Mouse (Mus musculus) forebrain, postnatal 0 days (tissue): ENCODE results near the gene Snx21. TPM values are rescaled to one million over a fixed set of nuclear protein-coding genes. Genes with fewer than 3 reads are reported as not detected.

ENCODE experiments used
- ATAC-seq: fragments of 200-750 bp; cut with Nextera tagmentation; 2 replicates; pipeline ENCODE4 v1.8.0; 2017; ENCODE audit warnings: mild to moderate bottlenecking, moderate library complexity
- DNase-seq: peaks from one replicate; pipeline ENCODE4 v3.0.0-alpha.2; 2015
- H3K27ac ChIP-seq: fragments of 300-500 bp; sonication (generic); 2 replicates; pipeline ENCODE4 v1.5.1; 2014; ENCODE audit warnings: low read depth, mild to moderate bottlenecking, antibody characterized with exemption, low read length, moderate library complexity, mixed read lengths
- H3K27me3 ChIP-seq: fragments of 300-500 bp; sonication (generic); 2 replicates; pipeline ENCODE4 v1.6.1; 2014; ENCODE audit warnings: mild to moderate bottlenecking, low read length, mixed read lengths; ENCODE audit not compliant: insufficient read depth
- H3K36me3 ChIP-seq: fragments of 300-500 bp; sonication (generic); 2 replicates; pipeline ENCODE4 v1.6.1; 2014; ENCODE audit warnings: mild to moderate bottlenecking, moderate library complexity; ENCODE audit not compliant: insufficient read depth
- H3K4me1 ChIP-seq: fragments of 300-500 bp; sonication (generic); 2 replicates; pipeline ENCODE4 v1.6.1; 2014; ENCODE audit warnings: antibody characterized with exemption; ENCODE audit not compliant: insufficient read depth
- H3K4me2 ChIP-seq: fragments of 300-500 bp; sonication (generic); 2 replicates; pipeline ENCODE4 v1.6.1; 2014; ENCODE audit warnings: low read depth, mild to moderate bottlenecking, moderate library complexity
- H3K4me3 ChIP-seq: fragments of 300-500 bp; sonication (generic); 2 replicates; pipeline ENCODE4 v1.5.1; 2014; ENCODE audit warnings: low read depth, low read length, mixed read lengths
- H3K9ac ChIP-seq: fragments of 300-500 bp; sonication (generic); 2 replicates; pipeline ENCODE4 v1.6.1; 2014; ENCODE audit warnings: mild to moderate bottlenecking
- H3K9me3 ChIP-seq: fragments of 300-500 bp; sonication (generic); 2 replicates; pipeline ENCODE4 v1.6.1; 2016; ENCODE audit warnings: low read length
- CTCF ChIP-seq: sonication (generic); IDR thresholded peaks from 2 replicates; pipeline ENCODE4 v1.5.1; 2016; ENCODE audit warnings: antibody characterized with exemption, control low read depth, low read depth
- WGBS: fragments of 180-500 bp; shearing (Covaris S2); extraction: QIAGEN DNeasy Blood & Tissue Kit; methylation state at CpG from one replicate; pipeline ENCODE4 v1.1.7; 2014; 5-methylcytosine and 5-hydroxymethylcytosine counted together
- polyA plus RNA-seq: library from polyadenylated mRNA; unstranded; fragments of >200 nt; fragmentation: Nextera tagmentation; extraction: Ambion mirVana; gene quantifications from 2 replicates; pipeline ENCODE4 v1.2.1, GENCODE M21; 2015
- total RNA-seq: library from RNA; depleted of rRNA; stranded (reverse); fragments of >200 nt; gene quantifications from 2 replicates; pipeline ENCODE4 v1.2.3, GENCODE M21; 2014

Gene Snx21
- total and polyA plus RNA-seq, 2 experiments from 2014 or later: 50.2 to 72.0 TPM

DNA sequence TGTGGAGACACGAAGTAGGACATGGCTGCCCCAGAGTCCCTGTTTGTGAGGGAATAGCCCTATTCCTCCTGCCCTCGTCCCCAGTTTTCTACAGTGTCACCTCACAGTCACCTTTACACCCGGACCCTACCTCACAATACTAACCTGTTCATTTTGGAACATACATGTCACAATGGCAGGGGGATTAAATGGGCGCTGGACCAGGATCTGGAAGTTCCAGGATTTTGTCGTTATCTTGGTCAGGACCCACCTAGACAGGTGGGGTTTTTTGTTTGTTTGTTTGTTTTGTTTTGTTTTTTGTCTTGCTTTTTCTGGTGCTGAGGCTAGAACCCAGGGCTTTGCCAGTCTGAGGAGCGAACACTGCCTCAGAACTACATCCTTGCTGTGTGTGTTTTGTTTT is 42.8 kb downstream of the Snx21 start, which contains the start of gene Spata25:
Gene Spata25 (minus strand): TSS at position 101 of the 400 bp plus-strand sequence.
- no peak for DNase-seq
- WGBS: 90% methylated on average over 6 of the region's 6 CpGs
- Histone ChIP-seq H3K27ac (no peak within 1 kb of the TSS), H3K27me3 (no peaks in the 10 kb centered on the region), H3K4me1 (peaks cover 12% of the 10 kb centered on the region), H3K4me3 (no peak within 1 kb of the TSS), H3K36me3 (peaks cover 35% of the 10 kb centered on the region), H3K9ac (no peak within 1 kb of the TSS), H3K4me2 (no peak within 1 kb of the TSS), H3K9me3 (no peaks in the 10 kb centered on the region)
- TF ChIP-seq CTCF: no peak
- ATAC-seq: no peak

DNA sequence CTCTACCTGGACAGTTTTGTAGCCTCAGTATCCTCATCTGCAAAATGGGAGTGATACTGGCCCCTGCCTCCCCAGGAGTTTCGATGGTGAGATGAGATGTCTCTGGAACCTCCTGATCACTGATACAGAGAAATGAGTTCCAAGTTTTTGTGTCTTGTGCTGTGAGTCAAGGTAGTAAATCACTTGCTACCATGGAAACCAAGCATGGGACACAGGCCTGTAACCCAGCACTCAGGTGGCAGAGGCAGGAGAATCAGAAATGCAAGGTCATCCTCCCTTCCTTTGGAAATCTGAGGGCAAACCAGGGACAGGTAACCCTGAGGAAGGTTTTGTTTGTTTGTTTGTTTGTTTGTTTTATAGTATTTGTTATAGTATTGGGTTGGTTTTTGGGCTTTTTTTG is 43.5 kb downstream of the Snx21 start:
- Histone ChIP-seq H3K4me1 (peaks cover 6% of the 10 kb centered on the region), H3K27ac (no peak overlapping the region), H3K4me2 (no peak overlapping the region), H3K27me3 (no peaks in the 10 kb centered on the region), H3K9ac (no peak overlapping the region), H3K9me3 (no peaks in the 10 kb centered on the region), H3K36me3 (peaks cover 35% of the 10 kb centered on the region), H3K4me3 (no peak overlapping the region)
- 100% methylated on average over 1 of the region's 1 CpGs for WGBS
- no peak for ATAC-seq
- TF ChIP-seq CTCF: no peak
- DNase-seq: no peak

GRCm38 (mm10) chr2:164831029-164831428 is 45.4 kb downstream of the Snx21 start:
- Histone ChIP-seq H3K36me3 (peaks cover 21% of the 10 kb centered on the region), H3K4me1 (peaks cover 11% of the 10 kb centered on the region; the same call in 1 of the 2 replicates), H3K4me3 (no peak overlapping the region), H3K4me2 (no peak overlapping the region), H3K9me3 (no peaks in the 10 kb centered on the region), H3K27me3 (no peaks in the 10 kb centered on the region), H3K27ac (no peak overlapping the region), H3K9ac (no peak overlapping the region)
- WGBS: 88% methylated on average over 10 of the region's 10 CpGs
- ATAC-seq (no peak), DNase-seq (no peak)
- no peak for TF ChIP-seq CTCF

GRCm38 (mm10) chr2:164832032-164832747 is 46.6 kb downstream of the Snx21 start:
- Histone ChIP-seq H3K4me3 (peak overlapping the region; percentile 64), H3K27ac (peak overlapping the region; percentile 87), H3K4me2 (peak overlapping the region; percentile 98), H3K4me1 (peaks cover 11% of the 10 kb centered on the region; the same call in 1 of the 2 replicates), H3K27me3 (no peaks in the 10 kb centered on the region), H3K36me3 (peaks cover 20% of the 10 kb centered on the region), H3K9me3 (no peaks in the 10 kb centered on the region), H3K9ac (peak overlapping the region; percentile 70)
- DNase-seq: no peak
- no peak for TF ChIP-seq CTCF
- ATAC-seq: no peak; the same call in 1 of the 2 replicates
- WGBS: 65% methylated on average over 16 of the region's 16 CpGs

DNA sequence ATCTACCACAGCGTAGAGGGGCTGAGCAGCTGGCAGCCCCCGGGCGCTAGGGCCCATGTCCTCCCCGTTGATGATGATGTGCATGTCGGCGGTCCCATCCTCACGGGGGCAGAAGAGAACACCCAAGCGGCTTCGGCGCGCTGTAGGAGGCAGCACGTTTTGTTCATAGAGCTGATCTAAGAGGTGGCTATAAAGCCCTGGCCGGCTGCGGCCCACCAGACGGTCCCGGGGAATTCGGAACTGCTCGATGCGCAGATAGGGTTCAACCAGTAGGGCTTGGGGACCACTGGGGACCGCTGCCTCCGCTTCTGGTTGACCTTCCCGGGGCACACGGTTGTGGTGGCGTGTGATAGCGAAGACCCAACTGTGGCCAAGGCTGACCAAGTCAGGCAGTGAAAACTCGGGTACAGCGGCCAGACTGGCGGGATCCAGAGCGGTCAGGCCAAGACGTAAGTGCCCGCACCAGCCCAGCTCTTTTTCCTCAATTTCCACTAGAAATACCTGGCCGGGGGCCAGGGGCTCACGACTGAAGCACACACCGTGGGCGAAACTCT is 47.2 kb downstream of the Snx21 start, which contains the start of gene Ctsa:
Gene Ctsa (plus strand): TSS at position 126 of the 554 bp plus-strand sequence.
- 1% methylated on average over 35 of the region's 35 CpGs for WGBS
- peak; percentile 79 for TF ChIP-seq CTCF

DNA sequence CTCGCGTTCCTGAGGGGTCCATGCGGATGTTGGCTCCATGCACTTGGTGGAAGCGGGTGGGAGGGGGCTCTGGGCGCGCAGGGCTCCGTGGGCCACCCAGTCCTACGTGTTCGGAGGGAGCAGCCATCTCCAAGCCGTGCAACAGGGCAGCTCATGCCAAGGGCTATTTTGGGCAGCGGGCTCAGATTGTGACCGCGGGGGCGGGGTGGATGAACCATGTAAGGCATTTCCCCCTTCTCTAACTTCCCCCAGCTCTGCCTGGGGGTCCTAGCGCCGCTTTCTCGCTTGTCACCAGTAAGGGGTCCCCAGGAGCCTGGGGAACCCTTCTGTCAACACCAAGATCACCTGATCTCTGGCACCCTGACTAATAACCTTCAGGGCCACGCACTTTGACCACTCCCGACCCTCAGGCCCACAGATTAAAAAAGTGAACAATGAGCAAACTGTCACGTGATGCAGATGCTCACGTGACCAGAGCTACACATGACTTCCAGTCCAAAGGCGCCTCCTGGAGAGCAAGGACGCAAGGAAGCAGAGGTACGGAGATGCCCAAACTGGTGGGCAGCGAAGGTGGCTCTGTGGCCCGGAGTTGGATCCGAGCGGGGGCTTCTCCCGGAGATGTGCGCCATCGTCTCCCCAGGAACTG is 47.8 kb downstream of the Snx21 start, which contains the start of gene Neurl2:
Gene Neurl2 (minus strand): TSS at position 143 of the 646 bp plus-strand sequence.
- DNase-seq (peak; percentile 96), ATAC-seq (peak; percentile 77)
- Histone ChIP-seq H3K27me3 (no peaks in the 10 kb centered on the region), H3K27ac (peak within 1 kb of the TSS; percentile 87), H3K9ac (peak within 1 kb of the TSS; percentile 70), H3K4me2 (peak within 1 kb of the TSS; percentile 98), H3K36me3 (peaks cover 18% of the 10 kb centered on the region; the same call in 1 of the 2 replicates), H3K4me3 (peak within 1 kb of the TSS; percentile 64), H3K4me1 (peaks cover 11% of the 10 kb centered on the region; the same call in 1 of the 2 replicates), H3K9me3 (no peaks in the 10 kb centered on the region)
- peak; percentile 24; the same call in 1 of the 2 replicates for TF ChIP-seq CTCF
- WGBS: 2% methylated on average over 31 of the region's 31 CpGs

More for the DNA sequence above, 47.2 kb downstream of the Snx21 start, which contains the start of gene Ctsa:
- H3K9me3 ChIP-seq: no peaks in the 10 kb centered on the region
- H3K9ac ChIP-seq: peak within 1 kb of the TSS; percentile 70
- H3K27ac ChIP-seq: peak within 1 kb of the TSS; percentile 87
- H3K36me3 ChIP-seq: peaks cover 17% of the 10 kb centered on the region
- peak within 1 kb of the TSS; percentile 64 for H3K4me3 ChIP-seq
- peaks cover 11% of the 10 kb centered on the region; the same call in 1 of the 2 replicates for H3K4me1 ChIP-seq
- peak within 1 kb of the TSS; percentile 98 for H3K4me2 ChIP-seq
- peak; percentile 85 for DNase-seq
- H3K27me3 ChIP-seq: no peaks in the 10 kb centered on the region
- peak; percentile 92 for ATAC-seq
